Mouse (Mus musculus): ENCODE measurements at regions not wholly inside any gene's neighbourhood (a gene's known extent, or its start where the extent isn't known, plus 50 kb on each side); places are given as distances from the start of the nearest gene placed in this dataset.

GRCm38 (mm10) chr7:129765681-129766080 is 174.0 kb downstream of the Wdr11 start:
- CTCF ChIA-PET, result interaction anchor here in 1 of 4 experiments (0.7 kb wide), 1 partner anchor 46 kb away, joined by 8 read pairs; no protein-coding TSS in a partner anchor
- POLR2A ChIA-PET, result interaction anchor here in 1 of 4 experiments (0.6 kb wide), 1 partner anchor 96 kb away, joined by 3 read pairs; no protein-coding TSS in a partner anchor

DNA sequence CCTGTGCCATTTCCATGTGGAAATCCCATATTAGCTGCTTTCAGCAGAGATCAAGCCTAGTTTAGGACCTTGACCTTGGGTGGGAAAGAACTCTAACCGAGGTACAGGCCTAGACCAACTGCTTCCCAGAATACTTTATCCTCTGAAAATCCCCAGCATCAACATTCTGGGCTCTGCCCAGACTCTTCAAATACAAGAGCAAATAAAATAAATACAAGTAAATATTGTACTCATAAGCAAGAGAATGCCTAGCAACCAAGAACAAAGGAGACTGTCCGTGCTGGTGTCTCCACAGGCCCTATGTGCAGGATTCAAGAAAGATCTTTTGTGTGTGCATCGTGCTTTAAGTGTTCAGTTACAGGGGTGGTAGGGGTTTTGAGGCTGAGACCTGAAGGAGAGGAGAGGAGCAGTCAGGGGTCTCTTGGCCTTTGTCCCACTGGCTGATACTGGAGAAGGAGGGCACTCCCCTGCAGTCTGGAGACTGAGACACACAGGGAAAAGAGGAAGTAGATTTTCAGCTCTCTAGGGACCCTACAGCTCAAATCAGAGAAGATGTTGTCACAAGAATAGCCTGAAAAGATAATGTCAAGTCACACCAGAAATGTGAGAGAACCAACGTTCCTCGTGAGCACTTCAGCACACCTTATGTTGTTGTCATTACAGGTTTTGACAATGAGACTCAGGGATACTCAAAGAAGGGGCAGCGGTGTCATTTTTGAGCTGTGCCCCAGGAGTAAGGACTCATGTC is 174.6 kb downstream of the Wdr11 start:
- ChIA-PET POLR2A (interaction anchor here in 1 of 4 experiments (0.6 kb wide), 1 partner anchor 95 kb away, joined by 3 read pairs; no protein-coding TSS in a partner anchor), CTCF (interaction anchor here in 1 of 4 experiments (0.6 kb wide), 1 partner anchor 281 kb away, joined by 3 read pairs; no protein-coding TSS in a partner anchor)

DNA sequence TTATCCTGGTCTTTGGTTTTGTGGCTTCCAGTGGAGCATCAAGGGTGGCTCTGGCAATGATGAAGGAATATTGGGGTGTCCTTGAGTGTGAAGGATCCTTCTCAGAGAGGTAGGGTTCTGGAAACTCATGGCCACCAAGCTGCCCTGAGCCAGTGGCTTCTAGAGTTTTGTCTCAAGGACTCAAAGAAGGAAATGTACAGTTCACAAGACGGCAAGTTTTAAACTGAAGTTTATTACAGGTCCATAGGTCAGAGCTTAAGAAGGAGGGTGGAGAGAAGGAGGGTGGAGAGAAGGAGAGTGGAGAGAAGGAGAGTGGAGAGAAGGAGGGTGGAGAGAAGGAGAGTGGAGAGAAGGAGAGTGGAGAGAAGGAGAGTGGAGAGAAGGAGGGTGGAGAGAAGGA is 178.0 kb downstream of the Wdr11 start:
- CTCF ChIA-PET, result interaction anchor here in 1 of 4 experiments (0.7 kb wide), 1 partner anchor 39 kb away, joined by 6 read pairs; no protein-coding TSS in a partner anchor
- POLR2A ChIA-PET, result interaction anchor here in 1 of 4 experiments (0.6 kb wide), 1 partner anchor 32 kb away, joined by 6 read pairs; no protein-coding TSS in a partner anchor

- CTCF ChIA-PET, result no interaction called here
- POLR2A ChIA-PET, result no interaction called here
Observed at GRCm38 (mm10) chr7:129771876-129772275, 180.2 kb downstream of the Wdr11 start.

GRCm38 (mm10) chr7:129772540-129773331 is 181.1 kb downstream of the Wdr11 start:
- POLR2A ChIA-PET, result no interaction called here
- CTCF ChIA-PET, result no interaction called here

DNA sequence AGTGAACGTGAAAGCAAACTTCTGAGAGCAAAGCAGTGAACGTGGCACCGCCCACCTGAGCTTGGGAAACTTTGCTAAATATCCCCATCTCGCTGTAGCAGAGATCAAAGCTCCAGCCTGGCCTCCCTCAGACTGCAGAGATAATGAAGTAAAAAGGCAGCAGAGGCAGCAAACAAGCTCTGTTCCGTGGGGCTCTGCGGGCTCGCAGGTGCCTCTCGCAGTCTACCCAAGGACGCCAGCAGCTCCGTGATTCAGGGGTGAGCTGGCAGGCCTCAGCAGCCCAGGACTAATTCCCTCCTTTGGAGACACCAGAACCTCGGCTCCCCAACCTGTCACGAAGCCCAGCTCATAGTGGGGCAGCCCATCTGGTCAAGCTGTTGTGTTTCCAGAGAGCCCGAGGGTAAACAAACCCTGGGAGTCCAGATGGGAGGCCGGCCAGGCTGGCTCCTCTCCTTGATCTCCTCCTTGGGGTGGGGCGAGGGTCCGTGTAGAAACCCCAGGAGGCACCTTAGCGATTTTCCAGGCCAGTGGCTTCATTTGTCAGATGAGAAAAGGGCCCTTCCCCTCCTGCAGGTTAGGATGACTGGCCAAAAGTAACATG is 182.7 kb downstream of the Wdr11 start:
- CTCF ChIA-PET, result interaction anchor here in 1 of 4 experiments (0.5 kb wide), 1 partner anchor 34 kb away, joined by 4 read pairs; no protein-coding TSS in a partner anchor
- POLR2A ChIA-PET, result interaction anchor here in 1 of 4 experiments (2.0 kb wide), 1 partner anchor 10 kb away, joined by 4 read pairs; no protein-coding TSS in a partner anchor

- ChIA-PET CTCF (interaction anchor here in 1 of 4 experiments (0.5 kb wide), 1 partner anchor 34 kb away, joined by 4 read pairs; no protein-coding TSS in a partner anchor), POLR2A (interaction anchor here in 1 of 4 experiments (2.0 kb wide), 1 partner anchor 11 kb away, joined by 4 read pairs; no protein-coding TSS in a partner anchor)
Observed at GRCm38 (mm10) chr7:129775189-129775588, 183.5 kb downstream of the Wdr11 start.

GRCm38 (mm10) chr7:129778842-129779421 is 187.3 kb downstream of the Wdr11 start:
- ChIA-PET CTCF (no interaction called here), POLR2A (no interaction called here)

- ChIA-PET POLR2A (interaction anchor here in 1 of 4 experiments (1.3 kb wide), 1 partner anchor 13 kb away, joined by 3 read pairs; no protein-coding TSS in a partner anchor), CTCF (no interaction called here)
Observed at GRCm38 (mm10) chr7:129779939-129780338, 188.3 kb downstream of the Wdr11 start.

DNA sequence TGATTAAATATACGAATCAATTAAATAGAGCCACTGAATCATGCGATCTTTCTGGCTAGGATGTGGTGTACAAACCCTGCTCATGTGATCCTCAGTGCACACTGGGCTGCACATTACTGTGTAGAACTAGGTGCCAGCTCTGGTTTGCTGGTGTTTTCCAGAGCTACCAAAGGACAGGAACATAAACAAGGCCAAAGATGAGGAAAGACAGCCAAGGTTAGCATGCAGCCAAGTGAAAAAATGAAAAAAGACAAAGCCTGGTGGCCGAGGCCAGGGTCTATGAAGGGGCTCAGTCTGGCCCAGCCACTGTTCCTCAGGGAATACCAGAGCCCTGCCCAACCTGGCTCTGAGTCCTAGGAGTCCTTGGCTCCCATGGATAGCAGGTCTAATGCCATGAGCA is 190.1 kb downstream of the Wdr11 start:
- CTCF ChIA-PET, result no interaction called here
- POLR2A ChIA-PET, result no interaction called here

GRCm38 (mm10) chr7:129784966-129785365 is 193.3 kb downstream of the Wdr11 start:
- ChIA-PET CTCF (no interaction called here), POLR2A (no interaction called here)

GRCm38 (mm10) chr7:129787011-129787410 is 195.3 kb downstream of the Wdr11 start:
- ChIA-PET POLR2A (no interaction called here), CTCF (interaction anchor here in 1 of 4 experiments (0.5 kb wide), 1 partner anchor 297 kb away, joined by 4 read pairs; no protein-coding TSS in a partner anchor)

GRCm38 (mm10) chr7:129787736-129788135 is 196.1 kb downstream of the Wdr11 start:
- POLR2A ChIA-PET, result no interaction called here

GRCm38 (mm10) chr7:129789461-129789860 is 197.8 kb downstream of the Wdr11 start:
- ChIA-PET POLR2A (no interaction called here), CTCF (no interaction called here)

More at GRCm38 (mm10) chr7:129787736-129788135, 196.1 kb downstream of the Wdr11 start:
- CTCF ChIA-PET, result no interaction called here

DNA sequence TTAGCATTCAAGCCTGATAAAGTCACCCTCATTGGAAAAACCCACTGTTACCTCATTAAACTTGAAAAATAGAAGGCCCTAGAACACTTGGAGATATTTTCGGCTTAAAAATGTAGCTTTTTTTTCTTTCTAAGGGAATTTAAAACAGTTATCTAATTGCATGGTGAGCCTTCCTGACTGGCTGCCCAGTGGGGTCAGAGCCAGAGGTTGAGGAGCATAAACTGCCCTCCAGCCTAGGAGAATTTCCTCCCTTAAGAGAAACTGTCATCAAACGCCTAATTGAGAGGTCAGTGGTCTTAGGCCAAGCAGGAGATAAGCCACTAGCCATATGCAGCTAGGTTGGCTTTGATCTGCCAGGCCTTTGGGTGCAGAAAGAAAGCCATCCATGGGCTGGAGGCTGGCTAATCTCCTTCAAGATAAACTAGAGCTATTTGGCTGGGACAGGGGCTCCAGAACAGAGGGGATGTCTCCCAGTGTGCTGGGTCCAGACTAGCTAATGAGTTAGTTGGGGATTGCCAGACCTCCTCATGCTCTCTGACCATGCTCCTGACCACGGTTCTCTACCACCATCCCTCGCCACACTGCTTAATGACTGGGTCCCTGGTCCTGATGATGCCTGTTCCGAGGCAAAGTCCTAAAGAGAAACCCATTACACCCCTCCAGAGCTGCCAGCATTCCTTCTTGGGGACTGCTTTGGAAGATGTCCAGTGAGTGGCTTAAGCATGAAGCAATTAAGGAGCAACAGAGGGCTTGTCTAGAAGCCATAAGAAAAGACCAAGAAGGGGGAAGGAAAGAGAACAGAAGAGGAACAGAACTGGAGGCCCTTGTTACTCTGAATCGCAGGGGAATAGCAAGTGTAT is 199.2 kb downstream of the Wdr11 start:
- POLR2A ChIA-PET, result interaction anchor here in 1 of 4 experiments (0.6 kb wide), 1 partner anchor 499 kb away, joined by 4 read pairs; no protein-coding TSS in a partner anchor

GRCm38 (mm10) chr7:129791450-129791820 is 199.8 kb downstream of the Wdr11 start:
- ChIA-PET CTCF (no interaction called here), POLR2A (no interaction called here)

More for the DNA sequence above, 199.2 kb downstream of the Wdr11 start:
- CTCF ChIA-PET, result no interaction called here

DNA sequence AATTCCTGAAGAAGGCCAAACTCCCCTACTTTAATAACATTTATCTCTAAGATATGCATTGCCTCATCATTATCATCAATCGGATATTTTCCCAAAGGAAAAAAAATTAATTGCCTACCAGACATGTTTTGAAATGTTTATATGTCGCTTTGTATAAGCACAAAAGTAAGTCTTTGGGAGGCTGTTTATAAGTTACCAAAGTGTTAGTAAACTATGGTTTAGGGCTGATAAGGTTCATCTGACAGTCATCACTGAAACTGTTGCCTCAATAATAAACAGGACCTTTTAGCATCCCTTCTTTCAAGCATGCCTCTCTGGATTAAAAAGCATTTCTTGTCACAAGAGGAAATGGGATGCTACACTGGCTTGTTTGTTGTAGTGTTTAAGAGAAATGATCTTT is 202.1 kb downstream of the Wdr11 start:
- POLR2A ChIA-PET, result no interaction called here

GRCm38 (mm10) chr7:129794276-129794675 is 202.6 kb downstream of the Wdr11 start:
- ChIA-PET CTCF (no interaction called here), POLR2A (no interaction called here)

More for the DNA sequence above, 202.1 kb downstream of the Wdr11 start:
- CTCF ChIA-PET, result no interaction called here

All from embryonic stem cell, embryonic (primary cell).